Mouse (Mus musculus) macrophage (primary cell): ENCODE measurements around the gene Pabpn1l. TPM values are rescaled to one million over a fixed set of nuclear protein-coding genes. Genes with fewer than 3 reads are reported as not detected.
"Not testable (repeated sequence)": the region's sequence is repeated elsewhere in the genome, so short reads cannot be mapped to it uniquely, and the experiment has no call there.

ENCODE experiments used
- H3K27ac ChIP-seq: fragments of 350-480 bp; formaldehyde crosslinking; 2 replicates; pipeline ENCODE4 v1.9.0; 2021
- H3K36me3 ChIP-seq: fragments of 350-480 bp; formaldehyde crosslinking; 2 replicates; pipeline ENCODE4 v1.9.0; 2021; ENCODE audit errors: inconsistent target
- H3K4me3 ChIP-seq: fragments of 350-480 bp; formaldehyde crosslinking; 2 replicates; pipeline ENCODE4 v1.9.0; 2021; ENCODE audit errors: inconsistent target
- H3K79me2 ChIP-seq: fragments of 350-480 bp; formaldehyde crosslinking; 2 replicates; pipeline ENCODE4 v1.9.0; 2021; ENCODE audit errors: inconsistent target
- WGBS: methylation state at CpG from one replicate; pipeline ENCODE4 v1.1.7; 2026; ENCODE audit warnings: inconsistent platforms; ENCODE audit not compliant: missing documents; 5-methylcytosine and 5-hydroxymethylcytosine counted together
- polyA plus RNA-seq: library from polyadenylated mRNA; stranded (reverse); fragments of 250-400 nt; gene quantifications from 3 replicates; pipeline ENCODE4 v1.2.4, GENCODE M21; 2018; ENCODE audit warnings: inconsistent platforms

Gene Pabpn1l
- polyA plus RNA-seq, 1 experiment from 2014 or later, result not detected

DNA sequence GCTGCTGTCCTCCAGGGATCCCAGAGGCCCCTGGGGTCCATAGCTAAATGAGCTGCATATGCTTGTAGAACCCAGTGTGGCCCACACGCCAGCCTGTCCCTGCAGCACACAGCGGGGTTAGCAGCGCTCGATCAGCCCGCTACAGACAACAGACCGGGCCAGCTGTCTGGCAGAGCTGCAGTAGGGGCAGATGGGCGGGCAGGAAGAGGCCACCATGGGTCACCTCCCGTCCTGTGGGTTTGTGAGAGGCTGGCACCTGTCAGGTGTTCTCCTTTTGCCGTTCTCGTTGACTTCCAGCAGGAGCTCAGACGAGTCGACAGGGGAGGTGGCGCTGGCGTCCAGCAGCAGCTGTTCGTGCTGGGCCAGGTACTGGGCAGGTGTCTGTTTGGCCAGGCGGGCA lies 16.1 kb upstream of the Pabpn1l start:
- no peak overlapping the region for H3K27ac ChIP-seq
- H3K36me3 ChIP-seq, result no peaks in the 10 kb centered on the region
- H3K79me2 ChIP-seq, result no peaks in the 10 kb centered on the region
- H3K4me3 ChIP-seq, result no peak overlapping the region
- WGBS, result 86% methylated on average over 16 of the region's 16 CpGs

DNA sequence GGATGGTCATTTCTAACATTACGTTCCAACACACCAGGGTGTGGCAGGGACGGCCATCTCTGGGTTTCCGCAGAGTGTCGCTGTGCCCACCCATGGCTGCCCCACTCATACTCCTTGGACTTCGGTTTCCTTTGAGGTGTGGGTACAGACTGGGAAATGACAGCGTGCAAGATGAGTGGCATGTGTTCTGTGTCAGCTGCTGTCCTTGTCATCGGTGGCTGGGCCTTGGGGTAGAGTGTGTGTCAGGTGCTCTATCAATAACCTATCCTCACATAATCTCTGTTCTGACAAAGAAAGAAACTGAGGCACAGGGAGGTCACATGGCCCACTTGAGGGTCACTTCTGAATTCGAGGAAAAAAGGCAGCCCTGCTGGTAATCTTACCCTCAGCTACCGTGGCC lies 14.7 kb upstream of the Pabpn1l start:
- Histone ChIP-seq H3K36me3 (no peaks in the 10 kb centered on the region), H3K4me3 (no peak overlapping the region), H3K79me2 (no peaks in the 10 kb centered on the region), H3K27ac (no peak overlapping the region)
- WGBS, result 93% methylated on average over 9 of the region's 9 CpGs

GRCm38 (mm10) chr8:122636803-122637175 lies 14.2 kb upstream of the Pabpn1l start:
- H3K79me2 ChIP-seq, result no peaks in the 10 kb centered on the region
- WGBS, result 79% methylated on average over 9 of the region's 9 CpGs
- H3K36me3 ChIP-seq, result no peaks in the 10 kb centered on the region
- no peak overlapping the region for H3K4me3 ChIP-seq
- H3K27ac ChIP-seq, result no peak overlapping the region

- Histone ChIP-seq H3K27ac (no peak overlapping the region), H3K36me3 (no peaks in the 10 kb centered on the region), H3K79me2 (no peaks in the 10 kb centered on the region), H3K4me3 (no peak overlapping the region)
- WGBS, result 92% methylated on average over 12 of the region's 14 CpGs
These were observed 13.6 kb upstream of the Pabpn1l start for GRCm38 (mm10) chr8:122635878-122636802.

GRCm38 (mm10) chr8:122633205-122633604 lies 10.7 kb upstream of the Pabpn1l start:
- no peak overlapping the region for H3K4me3 ChIP-seq
- no peaks in the 10 kb centered on the region for H3K79me2 ChIP-seq
- WGBS, result 94% methylated on average over 14 of the region's 14 CpGs
- no peak overlapping the region for H3K27ac ChIP-seq
- no peaks in the 10 kb centered on the region for H3K36me3 ChIP-seq

DNA sequence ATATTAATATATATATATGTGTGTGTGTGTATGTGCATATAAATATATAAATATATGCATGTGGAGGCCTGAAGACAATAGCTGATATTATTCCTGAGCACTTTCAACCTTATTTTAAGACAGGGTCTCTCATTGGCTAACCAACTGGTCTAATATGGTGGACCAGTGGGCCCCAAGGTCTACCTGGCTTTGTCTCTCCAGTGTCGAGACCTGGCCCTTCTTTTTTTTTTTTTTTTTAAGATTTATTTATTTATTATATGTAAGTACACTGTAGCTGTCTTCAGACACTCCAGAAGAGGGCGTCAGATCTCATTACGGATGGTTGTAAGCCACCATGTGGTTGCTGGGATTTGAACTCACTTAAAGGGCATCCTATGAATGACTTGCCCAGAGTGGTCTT lies 9.6 kb upstream of the Pabpn1l start:
- H3K27ac ChIP-seq, H3K79me2 ChIP-seq, H3K4me3 ChIP-seq, H3K36me3 ChIP-seq: not testable (repeated sequence)
- WGBS, result 97% methylated on average over 3 of the region's 3 CpGs

- H3K4me3 ChIP-seq, result no peak overlapping the region
- 94% methylated on average over 22 of the region's 22 CpGs for WGBS
- H3K27ac ChIP-seq, result no peak overlapping the region
- no peaks in the 10 kb centered on the region for H3K79me2 ChIP-seq
- H3K36me3 ChIP-seq, result no peaks in the 10 kb centered on the region
These were observed 8.2 kb upstream of the Pabpn1l start for GRCm38 (mm10) chr8:122630696-122631095.

DNA sequence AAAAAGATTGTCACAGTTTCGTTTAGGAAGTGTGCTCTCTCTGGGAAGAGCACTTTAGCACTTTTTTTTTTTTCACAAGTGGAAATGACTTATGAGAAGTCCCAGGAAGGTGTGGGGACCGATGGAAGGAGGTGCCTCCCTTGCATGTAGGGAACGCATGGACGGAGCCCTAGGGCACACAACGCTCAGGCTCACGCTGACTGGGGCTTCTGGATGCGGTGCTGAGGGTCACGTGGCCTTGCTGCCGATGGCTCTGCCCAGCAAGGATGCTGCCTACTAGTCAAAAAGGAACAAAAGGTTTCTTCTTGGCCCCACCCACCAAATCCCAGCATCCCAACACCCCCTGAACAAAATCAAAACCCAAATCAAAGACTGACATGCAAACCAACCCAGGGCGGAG lies 6.8 kb upstream of the Pabpn1l start:
- H3K4me3 ChIP-seq, result no peak overlapping the region
- no peak overlapping the region for H3K27ac ChIP-seq
- WGBS, result 93% methylated on average over 10 of the region's 10 CpGs
- H3K79me2 ChIP-seq, result no peaks in the 10 kb centered on the region
- H3K36me3 ChIP-seq, result no peaks in the 10 kb centered on the region

DNA sequence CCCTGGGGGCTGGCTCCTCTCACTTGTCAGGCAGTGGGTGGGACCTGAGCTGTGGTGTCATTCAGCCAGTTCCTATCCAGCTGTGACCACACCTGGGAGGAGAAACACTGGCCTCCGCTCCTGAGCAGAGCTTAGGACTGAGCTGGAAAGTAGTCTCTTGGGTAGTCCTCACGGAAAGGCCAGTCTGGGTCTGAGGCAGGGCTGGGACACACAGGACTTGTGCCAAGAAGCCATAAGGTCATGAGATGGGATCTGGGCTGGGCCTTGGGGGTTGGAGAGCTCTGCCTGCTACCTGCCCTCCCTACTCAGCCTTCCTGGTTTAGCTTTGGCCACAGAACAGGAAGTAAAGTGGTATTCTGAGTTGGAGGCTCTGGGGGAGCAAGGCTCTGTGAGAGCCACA lies 4.4 kb upstream of the Pabpn1l start:
- no peaks in the 10 kb centered on the region for H3K79me2 ChIP-seq
- no peak overlapping the region for H3K4me3 ChIP-seq
- H3K36me3 ChIP-seq, result no peaks in the 10 kb centered on the region
- 76% methylated on average over 2 of the region's 2 CpGs for WGBS
- H3K27ac ChIP-seq, result no peak overlapping the region

DNA sequence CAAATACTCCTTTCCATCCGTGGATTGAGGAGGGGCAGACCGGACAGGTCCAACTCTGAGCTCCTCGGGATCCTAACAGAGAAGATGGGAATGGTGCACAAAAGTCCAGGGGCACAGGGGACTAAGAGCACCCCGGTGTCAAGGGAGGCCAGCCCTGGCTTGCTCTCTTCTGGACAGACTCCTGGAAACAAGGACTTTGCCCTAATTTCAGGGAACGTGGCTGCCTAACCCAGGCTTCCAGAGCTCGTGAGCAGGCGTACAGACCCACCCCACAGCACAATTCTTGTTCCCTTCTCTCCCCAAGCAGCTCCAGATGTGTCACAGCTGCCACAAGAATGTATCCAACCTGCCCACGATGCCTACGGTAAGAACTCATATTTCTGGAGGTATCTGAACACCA lies 3.3 kb upstream of the Pabpn1l start:
- Histone ChIP-seq H3K27ac (no peak overlapping the region), H3K79me2 (no peaks in the 10 kb centered on the region), H3K4me3 (no peak overlapping the region), H3K36me3 (no peaks in the 10 kb centered on the region)
- 76% methylated on average over 9 of the region's 9 CpGs for WGBS

DNA sequence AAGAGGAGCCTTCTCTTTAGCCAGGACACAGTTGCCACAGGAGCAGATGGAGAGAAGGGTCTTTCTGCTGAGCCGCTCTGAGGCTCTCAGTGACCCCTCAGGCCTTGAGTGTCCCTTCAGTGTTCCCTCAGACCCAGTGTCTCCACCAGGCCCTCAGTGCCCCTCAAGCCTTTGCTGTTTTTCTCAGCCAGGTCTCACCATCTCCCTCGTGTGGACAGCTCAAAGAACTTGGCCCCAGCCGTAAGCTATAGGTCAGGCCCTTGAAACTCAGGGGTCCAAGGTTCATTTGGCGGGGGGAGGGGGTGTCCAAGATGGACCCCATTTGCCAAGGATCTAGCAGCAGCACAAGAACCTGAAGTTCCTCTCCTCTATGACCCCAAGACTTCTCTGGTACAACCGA lies 2.1 kb upstream of the Pabpn1l start:
- WGBS, result 88% methylated on average over 5 of the region's 5 CpGs

GRCm38 (mm10) chr8:122623844-122624642 lies 1.5 kb upstream of the Pabpn1l start:
- Histone ChIP-seq H3K79me2 (no peaks in the 10 kb centered on the region), H3K4me3 (no peak overlapping the region), H3K27ac (no peak overlapping the region), H3K36me3 (no peaks in the 10 kb centered on the region)
- WGBS, result 93% methylated on average over 17 of the region's 17 CpGs

More for the DNA sequence above, 2.1 kb upstream of the Pabpn1l start:
- Histone ChIP-seq H3K27ac (no peak overlapping the region), H3K4me3 (no peak overlapping the region), H3K36me3 (no peaks in the 10 kb centered on the region), H3K79me2 (no peaks in the 10 kb centered on the region)

- Histone ChIP-seq H3K27ac (no peak overlapping the region), H3K79me2 (no peaks in the 10 kb centered on the region), H3K36me3 (peaks cover 6% of the 10 kb centered on the region), H3K4me3 (no peak overlapping the region)
- WGBS, result 53% methylated on average over 5 of the region's 5 CpGs
These were observed 2.1 kb downstream of the Pabpn1l start for GRCm38 (mm10) chr8:122620446-122620845.

GRCm38 (mm10) chr8:122618660-122619378 lies 3.7 kb downstream of the Pabpn1l start:
- H3K79me2 ChIP-seq, result no peaks in the 10 kb centered on the region; the same call in 1 of the 2 replicates
- 89% methylated on average over 6 of the region's 6 CpGs for WGBS
- H3K4me3 ChIP-seq, result no peak overlapping the region
- H3K27ac ChIP-seq, result no peak overlapping the region
- peaks cover 21% of the 10 kb centered on the region for H3K36me3 ChIP-seq
